Mouse (Mus musculus) stomach, embryonic 16.5 days (tissue): Measurements from ENCODE around the gene Sell. TPM values are rescaled to one million over a fixed set of nuclear protein-coding genes. Genes with fewer than 3 reads are reported as not detected.
"Not testable (repeated sequence)": the region's sequence is repeated elsewhere in the genome, so short reads cannot be mapped to it uniquely, and the experiment has no call there.

Experiments used
- ATAC-seq: fragments of 200-750 bp; cut with Nextera tagmentation; 2 replicates; pipeline ENCODE4 v1.8.0; 2017; ENCODE audit warnings: moderate number of reproducible peaks, moderate TSS enrichment; ENCODE audit not compliant: insufficient read depth, low FRiP score
- H3K27ac ChIP-seq: fragments of 300-500 bp; sonication (generic); 2 replicates; pipeline ENCODE4 v1.5.1; 2014; ENCODE audit warnings: low read length
- H3K27me3 ChIP-seq: fragments of 300-500 bp; sonication (generic); 2 replicates; pipeline ENCODE4 v1.6.1; 2014; ENCODE audit warnings: low read length, control low read depth, mixed read lengths; ENCODE audit not compliant: control insufficient read depth, insufficient read depth
- H3K36me3 ChIP-seq: fragments of 300-500 bp; sonication (generic); 2 replicates; pipeline ENCODE4 v1.6.1; 2014; ENCODE audit warnings: low read length; ENCODE audit not compliant: control insufficient read depth, insufficient read depth
- H3K4me1 ChIP-seq: fragments of 300-500 bp; sonication (generic); 2 replicates; pipeline ENCODE4 v1.6.1; 2014; ENCODE audit warnings: low read length, control low read depth, mixed read lengths; ENCODE audit not compliant: control insufficient read depth, insufficient read depth
- H3K4me2 ChIP-seq: fragments of 300-500 bp; sonication (generic); 2 replicates; pipeline ENCODE4 v1.6.1; 2014; ENCODE audit warnings: low read depth, low read length, mixed read lengths
- H3K4me3 ChIP-seq: fragments of 300-500 bp; sonication (generic); replicated peaks from 2 replicates; pipeline ENCODE4 v1.5.1; 2014; ENCODE audit warnings: mild to moderate bottlenecking, low read length
- H3K9ac ChIP-seq: fragments of 300-500 bp; sonication (generic); 2 replicates; pipeline ENCODE4 v1.6.1; 2014; ENCODE audit warnings: low read length
- H3K9me3 ChIP-seq: fragments of 300-500 bp; sonication (generic); replicated peaks from 2 replicates; pipeline ENCODE4 v1.6.1; 2016; ENCODE audit warnings: low read length, control low read depth; ENCODE audit not compliant: control insufficient read depth
- WGBS: fragments of 180-500 bp; shearing (Covaris S2); extraction: QIAGEN DNeasy Blood & Tissue Kit; methylation state at CpG from one replicate; pipeline ENCODE4 v1.1.7; 2014; 5-methylcytosine and 5-hydroxymethylcytosine counted together
- polyA plus RNA-seq: library from polyadenylated mRNA; unstranded; fragments of >200 nt; fragmentation: Nextera tagmentation; extraction: Ambion mirVana; gene quantifications from 2 replicates; pipeline ENCODE4 v1.2.1, GENCODE M21; 2015

The Sell gene
- 3.3 and 4.7 TPM in 2 replicates for polyA plus RNA-seq

DNA sequence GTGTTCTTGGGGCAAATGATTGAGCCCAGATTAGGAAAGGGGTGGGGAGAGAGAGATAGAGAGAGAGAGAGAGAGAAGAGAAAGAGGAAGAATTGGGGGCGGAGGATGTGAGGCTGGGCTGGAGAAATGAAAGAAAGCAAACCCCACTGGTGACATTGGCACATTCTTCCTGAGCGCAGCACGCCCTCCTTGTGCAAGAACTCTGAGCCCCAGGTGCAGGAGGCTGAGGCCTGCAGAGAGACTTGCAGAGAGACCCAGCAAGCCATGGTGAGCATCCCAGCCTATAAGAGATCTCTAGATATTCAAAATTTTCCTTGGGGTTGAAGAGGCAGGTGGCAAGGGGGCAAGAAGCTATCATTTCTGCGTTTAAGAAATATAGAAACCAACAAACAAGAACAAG lies at the start of gene Sell:
TSS of gene Sell (plus strand) at position 58 of the 400 bp plus-strand sequence.
- no peak within 1 kb of the TSS for H3K27ac ChIP-seq
- no peak for ATAC-seq
- H3K9me3 ChIP-seq, result no peaks in the 10 kb centered on the region
- H3K36me3 ChIP-seq, result no peaks in the 10 kb centered on the region
- no peak within 1 kb of the TSS for H3K4me2 ChIP-seq
- WGBS, result 75% methylated on average over 4 of the region's 4 CpGs
- H3K4me3 ChIP-seq, result no peak within 1 kb of the TSS
- no peaks in the 10 kb centered on the region for H3K4me1 ChIP-seq
- no peaks in the 10 kb centered on the region for H3K27me3 ChIP-seq
- H3K9ac ChIP-seq, result no peak within 1 kb of the TSS

- no peak for ATAC-seq
Measured at GRCm38 (mm10) chr1:164014616-164015015, 47.2 kb upstream of the Sell start.

DNA sequence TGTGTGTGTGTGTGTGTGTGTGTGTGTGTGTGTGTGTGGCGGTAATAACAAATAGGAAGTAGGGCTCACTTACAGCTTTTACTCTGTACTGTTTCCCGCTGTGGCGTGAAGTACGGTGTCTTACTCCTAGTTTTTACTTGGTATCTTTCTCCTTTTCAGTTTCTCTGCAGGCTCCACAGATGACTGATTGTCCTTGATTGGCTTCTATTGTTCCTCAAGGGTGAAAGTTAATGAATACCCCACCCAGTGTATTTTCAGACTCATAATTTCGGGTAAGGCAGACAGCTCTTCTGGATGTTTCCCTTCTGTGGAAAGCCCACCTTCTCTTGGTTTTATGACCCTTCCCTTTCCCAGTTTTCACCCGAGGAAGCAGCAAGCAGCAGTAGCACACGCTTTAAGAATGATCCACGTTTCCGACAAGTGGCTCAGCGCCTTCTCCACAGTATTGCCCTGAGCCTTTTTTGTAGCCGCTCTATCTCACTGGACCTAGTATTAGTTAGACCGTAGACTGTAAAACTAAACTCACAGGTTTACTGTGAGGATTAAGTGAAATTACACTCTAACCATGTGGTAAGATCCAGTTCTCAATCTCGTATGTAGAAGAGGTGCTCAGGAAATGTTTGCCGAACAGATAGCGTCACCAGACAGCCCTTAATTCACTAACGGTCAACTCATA lies 43.4 kb upstream of the Sell start:
- no peak overlapping the region for H3K4me3 ChIP-seq
- no peaks in the 10 kb centered on the region for H3K36me3 ChIP-seq
- H3K4me2 ChIP-seq, result no peak overlapping the region
- WGBS, result 74% methylated on average over 16 of the region's 16 CpGs
- no peaks in the 10 kb centered on the region for H3K4me1 ChIP-seq
- no peak overlapping the region for H3K27ac ChIP-seq
- H3K9me3 ChIP-seq, result no peaks in the 10 kb centered on the region
- no peak for ATAC-seq
- H3K27me3 ChIP-seq, result no peaks in the 10 kb centered on the region
- no peak overlapping the region for H3K9ac ChIP-seq

More at GRCm38 (mm10) chr1:164014616-164015015, 47.2 kb upstream of the Sell start:
- no peaks in the 10 kb centered on the region for H3K9me3 ChIP-seq
- 41% methylated on average over 1 of the region's 1 CpGs for WGBS
- H3K27ac ChIP-seq, result no peak overlapping the region
- H3K4me2 ChIP-seq, result no peak overlapping the region
- H3K4me1 ChIP-seq, result no peaks in the 10 kb centered on the region
- H3K4me3 ChIP-seq, result no peak overlapping the region
- H3K36me3 ChIP-seq, result no peaks in the 10 kb centered on the region
- no peaks in the 10 kb centered on the region for H3K27me3 ChIP-seq
- H3K9ac ChIP-seq, result no peak overlapping the region

DNA sequence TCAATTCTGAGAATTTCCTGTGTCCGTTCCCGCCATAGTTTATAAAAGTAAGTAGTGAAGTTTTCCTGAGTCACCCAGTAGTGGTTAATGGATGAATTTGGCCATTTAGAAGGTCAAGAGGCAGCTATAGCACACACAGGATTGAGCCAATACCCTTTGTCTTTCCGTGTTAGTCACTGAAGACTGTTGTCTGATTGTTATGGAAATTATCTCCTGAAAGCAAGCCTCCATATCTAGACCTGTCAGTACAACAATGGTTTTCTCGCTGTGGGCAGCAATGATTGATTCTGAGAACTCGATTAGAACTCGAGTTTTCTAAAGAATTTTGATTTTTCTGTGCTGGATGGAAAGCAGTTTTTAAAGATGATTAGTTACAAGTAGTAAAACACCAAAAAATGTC lies 42.0 kb upstream of the Sell start:
- no peak for ATAC-seq
- Histone ChIP-seq H3K4me1 (no peaks in the 10 kb centered on the region), H3K27ac (no peak overlapping the region), H3K9ac (no peak overlapping the region), H3K27me3 (no peaks in the 10 kb centered on the region), H3K9me3 (no peaks in the 10 kb centered on the region), H3K36me3 (no peaks in the 10 kb centered on the region), H3K4me3 (no peak overlapping the region), H3K4me2 (no peak overlapping the region)
- WGBS, result 45% methylated on average over 6 of the region's 6 CpGs

DNA sequence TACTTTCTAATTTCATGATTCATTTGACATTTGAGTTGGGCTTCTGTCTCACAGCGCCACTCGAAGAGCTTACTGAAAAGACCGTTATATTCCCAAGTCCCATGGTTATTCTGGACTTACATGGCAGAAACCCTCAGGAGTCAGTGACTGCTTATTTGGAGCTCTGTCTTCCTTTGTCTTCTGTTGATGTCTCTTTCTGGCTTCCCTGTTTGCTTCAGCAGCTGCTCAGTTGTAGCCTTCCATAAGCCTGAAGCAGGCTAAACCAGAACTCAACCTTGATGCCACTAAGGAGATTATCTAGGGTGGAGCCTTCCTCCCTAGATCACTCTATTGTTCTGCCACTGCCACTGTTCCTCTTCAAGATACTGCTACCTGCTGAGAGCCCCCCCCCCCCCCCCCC lies 41.0 kb upstream of the Sell start:
- H3K36me3 ChIP-seq, H3K9me3 ChIP-seq, H3K4me1 ChIP-seq, ATAC-seq, H3K4me2 ChIP-seq, H3K9ac ChIP-seq, H3K27ac ChIP-seq, H3K4me3 ChIP-seq, H3K27me3 ChIP-seq: not testable (repeated sequence)
- 88% methylated on average over 3 of the region's 3 CpGs for WGBS

DNA sequence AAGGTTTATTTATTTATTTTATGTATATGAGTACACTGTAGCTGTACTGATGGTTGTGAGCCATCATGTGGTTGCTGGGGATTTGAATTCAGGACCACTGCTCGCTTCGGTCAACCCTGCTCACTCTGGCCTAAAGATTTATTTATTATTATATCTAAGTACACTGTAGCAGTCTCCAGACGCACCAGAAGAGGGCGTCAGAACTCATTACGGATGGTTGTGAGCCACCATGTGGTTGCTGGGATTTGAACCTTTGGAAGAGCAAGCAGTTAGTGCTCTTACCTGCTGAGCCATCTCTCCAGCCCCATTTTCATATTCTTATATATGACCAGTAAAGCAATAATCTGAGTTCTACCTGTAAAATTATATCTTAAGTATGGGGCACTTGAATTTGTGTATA lies 39.7 kb upstream of the Sell start:
- H3K9ac ChIP-seq, H3K9me3 ChIP-seq, H3K27ac ChIP-seq, H3K4me1 ChIP-seq, H3K36me3 ChIP-seq, H3K4me2 ChIP-seq, H3K4me3 ChIP-seq, ATAC-seq, H3K27me3 ChIP-seq: not testable (repeated sequence)
- WGBS, result 73% methylated on average over 5 of the region's 5 CpGs

- Histone ChIP-seq H3K9ac (no peak overlapping the region), H3K36me3 (no peaks in the 10 kb centered on the region), H3K4me3 (no peak overlapping the region), H3K27ac (no peak overlapping the region), H3K4me1 (no peaks in the 10 kb centered on the region), H3K9me3 (no peaks in the 10 kb centered on the region), H3K27me3 (no peaks in the 10 kb centered on the region), H3K4me2 (no peak overlapping the region)
- no peak for ATAC-seq
- WGBS, result 85% methylated on average over 4 of the region's 4 CpGs
Measured at GRCm38 (mm10) chr1:164025685-164026084, 36.1 kb upstream of the Sell start.

DNA sequence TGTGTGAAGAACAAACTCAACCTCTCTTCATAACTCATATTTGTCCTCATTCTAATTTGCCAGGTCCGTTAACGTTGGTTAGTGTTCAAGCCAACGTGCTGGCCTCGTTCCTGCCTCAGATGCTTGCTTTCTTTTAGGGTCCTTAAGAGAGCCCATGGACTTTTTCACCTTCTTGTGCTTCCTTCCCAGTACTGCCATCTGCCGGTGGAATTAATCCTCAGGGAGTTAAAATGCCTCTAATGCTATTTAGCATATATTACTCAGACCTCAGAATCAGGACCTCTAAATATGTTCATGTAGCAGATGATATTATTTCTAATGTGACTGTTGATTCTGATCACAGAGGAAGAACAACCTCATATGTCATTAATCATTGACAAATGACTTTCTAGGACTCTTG lies 34.4 kb upstream of the Sell start:
- Histone ChIP-seq H3K4me3 (no peak overlapping the region), H3K36me3 (no peaks in the 10 kb centered on the region), H3K27me3 (no peaks in the 10 kb centered on the region), H3K4me1 (no peaks in the 10 kb centered on the region), H3K9me3 (no peaks in the 10 kb centered on the region), H3K4me2 (no peak overlapping the region), H3K9ac (no peak overlapping the region), H3K27ac (no peak overlapping the region)
- WGBS, result 56% methylated on average over 5 of the region's 5 CpGs
- no peak for ATAC-seq

GRCm38 (mm10) chr1:164040385-164041135 lies 21.2 kb upstream of the Sell start:
- no peak overlapping the region for H3K4me3 ChIP-seq
- no peaks in the 10 kb centered on the region for H3K36me3 ChIP-seq
- H3K4me2 ChIP-seq, result no peak overlapping the region
- H3K4me1 ChIP-seq, result no peaks in the 10 kb centered on the region
- ATAC-seq, result no peak
- H3K27me3 ChIP-seq, result no peaks in the 10 kb centered on the region
- no peak overlapping the region for H3K27ac ChIP-seq
- 70% methylated on average over 10 of the region's 10 CpGs for WGBS
- H3K9ac ChIP-seq, result no peak overlapping the region
- H3K9me3 ChIP-seq, result no peaks in the 10 kb centered on the region
